ENCODE assay signal across 7 mouse cellular contexts in the genomic region with DNA sequence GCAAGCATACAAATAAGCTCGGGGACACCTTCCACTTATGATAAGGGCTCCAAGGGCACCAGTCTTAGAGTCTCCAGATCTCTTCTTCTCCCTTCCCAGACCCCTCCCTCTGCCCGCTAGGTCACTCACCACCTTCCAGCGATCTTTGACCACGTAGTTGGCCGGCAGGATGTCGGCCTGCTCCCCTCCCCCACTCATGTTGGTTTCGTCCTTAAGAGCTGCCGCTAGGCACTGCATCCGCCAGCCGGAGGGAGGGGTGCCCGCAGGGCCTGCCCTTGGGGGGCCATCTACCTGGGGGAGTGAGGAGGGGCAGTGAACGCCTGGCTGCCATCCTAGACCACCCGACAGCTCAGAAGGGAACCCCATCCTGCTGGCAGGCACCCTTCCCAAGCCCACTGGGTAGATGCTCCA. TPM values are rescaled to one million over a fixed set of nuclear protein-coding genes. Genes with fewer than 3 reads are reported as not detected.
DNase-seq lines count a peak whose midpoint lies in the region; ATAC-seq lines count a peak whose summit lies in the region.

No protein-coding gene starts in this region.

- H3K36me3 ChIP-seq in liver, embryonic 12.5 days: no peaks in the 10 kb centered on the region
- H3K36me3 ChIP-seq in neural tube, embryonic 14.5 days (ENCODE audit: control insufficient read depth, insufficient read depth, low read length): peaks cover 14% of the 10 kb centered on the region

- peaks cover 98% of the 10 kb centered on the region for H3K27me3 ChIP-seq in liver, embryonic 12.5 days (replicated peaks)
- no peaks in the 10 kb centered on the region for H3K27me3 ChIP-seq in neural tube, embryonic 14.5 days (ENCODE audit: control insufficient read depth, insufficient read depth, low read length)

- 3% methylated on average over 13 of the region's 13 CpGs for WGBS in liver, embryonic 12.5 days (ENCODE audit: insufficient replicate concordance)
- WGBS in neural tube, embryonic 14.5 days: 1% methylated on average over 13 of the region's 13 CpGs

- H3K4me1 ChIP-seq in liver, embryonic 12.5 days: peaks cover 9% of the 10 kb centered on the region
- H3K4me1 ChIP-seq in neural tube, embryonic 14.5 days (ENCODE audit: control insufficient read depth, insufficient read depth, low read length): peaks cover 32% of the 10 kb centered on the region

- H3K9ac ChIP-seq in liver, embryonic 12.5 days: no peak overlapping the region
- peak overlapping the region; percentile 56 for H3K9ac ChIP-seq in neural tube, embryonic 14.5 days (replicated peaks; ENCODE audit: low read depth, low read length)

- ATAC-seq in inflammation-experienced regulatory T-cells, adult 6 months: peak; percentile 32
- no peak for ATAC-seq in liver, embryonic 12.5 days
- ATAC-seq in neural tube, embryonic 14.5 days (ENCODE audit: low read depth): no peak
- ATAC-seq in erythroid progenitor cell, adult 5-6 weeks (replicated peaks; ENCODE audit: low FRiP score, poor library complexity, severe bottlenecking): no peak

- peak; percentile 51 for DNase-seq in A20 (ENCODE audit: low read depth, low spot score)
- DNase-seq in CD4-positive, CD25-positive, alpha-beta regulatory T cell, adult 2 months (ENCODE audit: low read depth, low spot score): peak; percentile 39
- peak; percentile 71 for DNase-seq in embryo, embryonic 10 days (ENCODE audit: low spot score)

- peak overlapping the region; percentile 62 for H3K4me2 ChIP-seq in liver, embryonic 12.5 days
- H3K4me2 ChIP-seq in neural tube, embryonic 14.5 days (ENCODE audit: low read depth, low read length): peak overlapping the region; percentile 69

- H3K9me3 ChIP-seq in liver, embryonic 12.5 days (replicated peaks): no peaks in the 10 kb centered on the region
- H3K9me3 ChIP-seq in neural tube, embryonic 14.5 days (ENCODE audit: control insufficient read depth, low read length): no peaks in the 10 kb centered on the region

- peak overlapping the region; percentile 36 for H3K4me3 ChIP-seq in liver, embryonic 12.5 days
- H3K4me3 ChIP-seq in neural tube, embryonic 14.5 days (ENCODE audit: low read depth, low read length): peak overlapping the region; percentile 31

- no peak overlapping the region for H3K27ac ChIP-seq in liver, embryonic 12.5 days
- peak overlapping the region; percentile 44; the same call in 1 of the 2 replicates for H3K27ac ChIP-seq in neural tube, embryonic 14.5 days (ENCODE audit: low read depth, low read length)

RNA-seq across cellular contexts. Expression of a gene that starts 3.4 kb away (rescaled TPM):
- 1 to 10 TPM in 1 of 3 experiments, under 1 TPM in 2; 0.57 to 1.2 (median 0.58) TPM for polyA plus RNA-seq in inflammation-experienced regulatory T-cells, adult 6 months (2017; shearing (Covaris generic))
- polyA plus RNA-seq in liver, embryonic 12.5 days (2016; fragmentation: Nextera tagmentation; extraction: Ambion mirVana): 0.02 and 0.11 TPM in 2 replicates
- 6.3 and 7.0 TPM in 2 replicates for polyA plus RNA-seq in neural tube, embryonic 14.5 days (2014; fragmentation: Nextera tagmentation; extraction: Ambion mirVana)
- not detected in 2 replicates for total RNA-seq in erythroid progenitor cell, adult 5-6 weeks (2015; ENCODE audit: low replicate concordance)
- not detected in 2 replicates for total RNA-seq in erythroid progenitor cell, adult 5-6 weeks (2017; ENCODE audit: low replicate concordance)

RNA-seq across cellular contexts. Expression of a gene that starts 12.5 kb away (rescaled TPM):
- polyA plus RNA-seq in inflammation-experienced regulatory T-cells, adult 6 months (2017; shearing (Covaris generic)): 10 to 100 TPM in 1 of 3 experiments, 1 to 10 TPM in 2; 4.6 to 17.6 (median 6.8) TPM
- polyA plus RNA-seq in liver, embryonic 12.5 days (2016; fragmentation: Nextera tagmentation; extraction: Ambion mirVana): 38.5 and 39.3 TPM in 2 replicates
- polyA plus RNA-seq in neural tube, embryonic 14.5 days (2014; fragmentation: Nextera tagmentation; extraction: Ambion mirVana): 11.8 and 12.5 TPM in 2 replicates
- 3.8 and 5.0 TPM in 2 replicates for total RNA-seq in erythroid progenitor cell, adult 5-6 weeks (2015; ENCODE audit: low replicate concordance)
- 0.64 and 1.9 TPM in 2 replicates for total RNA-seq in erythroid progenitor cell, adult 5-6 weeks (2017; ENCODE audit: low replicate concordance)

RNA-seq across cellular contexts. Expression of a gene that starts 45.8 kb away (rescaled TPM):
- polyA plus RNA-seq in inflammation-experienced regulatory T-cells, adult 6 months (2017; shearing (Covaris generic)): not detected
- not detected in 2 replicates for polyA plus RNA-seq in liver, embryonic 12.5 days (2016; fragmentation: Nextera tagmentation; extraction: Ambion mirVana)
- not detected in 2 replicates for polyA plus RNA-seq in neural tube, embryonic 14.5 days (2014; fragmentation: Nextera tagmentation; extraction: Ambion mirVana)
- total RNA-seq in erythroid progenitor cell, adult 5-6 weeks (2015; ENCODE audit: low replicate concordance): not detected in 2 replicates
- total RNA-seq in erythroid progenitor cell, adult 5-6 weeks (2017; ENCODE audit: low replicate concordance): not detected in 2 replicates

RNA-seq across cellular contexts. Expression of a gene that starts 55.3 kb away (rescaled TPM):
- not detected for polyA plus RNA-seq in inflammation-experienced regulatory T-cells, adult 6 months (2017; shearing (Covaris generic))
- polyA plus RNA-seq in liver, embryonic 12.5 days (2016; fragmentation: Nextera tagmentation; extraction: Ambion mirVana): 0.25 TPM in 1 of 2 replicates, not detected in the other
- polyA plus RNA-seq in neural tube, embryonic 14.5 days (2014; fragmentation: Nextera tagmentation; extraction: Ambion mirVana): 2.2 and 2.4 TPM in 2 replicates
- not detected in 2 replicates for total RNA-seq in erythroid progenitor cell, adult 5-6 weeks (2015; ENCODE audit: low replicate concordance)
- total RNA-seq in erythroid progenitor cell, adult 5-6 weeks (2017; ENCODE audit: low replicate concordance): not detected in 2 replicates
